Mouse (Mus musculus) embryonic facial prominence, embryonic 12.5 days (tissue): Measurements from ENCODE around the gene Lsamp. TPM values are rescaled to one million over a fixed set of nuclear protein-coding genes. Genes with fewer than 3 reads are reported as not detected.
"Not testable (repeated sequence)": the region's sequence is repeated elsewhere in the genome, so short reads cannot be mapped to it uniquely, and the experiment has no call there.

Experiments used
- ATAC-seq: fragments of 200-750 bp; cut with Nextera tagmentation; 2 replicates; pipeline ENCODE4 v1.8.0; 2017; ENCODE audit not compliant: insufficient number of reproducible peaks, insufficient read depth, low FRiP score, low TSS enrichment
- H3K27ac ChIP-seq: fragments of 300-500 bp; sonication (generic); 2 replicates; pipeline ENCODE4 v1.5.1; 2016; ENCODE audit warnings: mild to moderate bottlenecking
- H3K27me3 ChIP-seq: fragments of 300-500 bp; sonication (generic); 2 replicates; pipeline ENCODE4 v1.6.1; 2016; ENCODE audit warnings: mild to moderate bottlenecking, moderate library complexity
- H3K36me3 ChIP-seq: fragments of 300-500 bp; sonication (generic); 2 replicates; pipeline ENCODE4 v1.6.1; 2016; ENCODE audit warnings: mild to moderate bottlenecking
- H3K4me1 ChIP-seq: fragments of 300-500 bp; sonication (generic); 2 replicates; pipeline ENCODE4 v1.6.1; 2016
- H3K4me2 ChIP-seq: fragments of 300-500 bp; sonication (generic); replicated peaks from 2 replicates; pipeline ENCODE4 v1.6.1; 2016; ENCODE audit warnings: mild to moderate bottlenecking, moderate library complexity
- H3K4me3 ChIP-seq: fragments of 300-500 bp; sonication (generic); 2 replicates; pipeline ENCODE4 v1.5.1; 2016; ENCODE audit warnings: mild to moderate bottlenecking
- H3K9ac ChIP-seq: fragments of 300-500 bp; sonication (generic); 2 replicates; pipeline ENCODE4 v1.6.1; 2016; ENCODE audit warnings: mild to moderate bottlenecking, moderate library complexity
- H3K9me3 ChIP-seq: fragments of 300-500 bp; sonication (generic); 2 replicates; pipeline ENCODE4 v1.6.1; 2016; ENCODE audit warnings: mild to moderate bottlenecking, moderate library complexity
- WGBS: fragments of 180-500 bp; shearing (Covaris S2); methylation state at CpG from one replicate; pipeline ENCODE4 v1.1.7; 2016; 5-methylcytosine and 5-hydroxymethylcytosine counted together
- polyA plus RNA-seq: library from polyadenylated mRNA; unstranded; fragments of >200 nt; fragmentation: Nextera tagmentation; extraction: Ambion mirVana; gene quantifications from 2 replicates; pipeline ENCODE4 v1.2.1, GENCODE M21; 2016

Lsamp gene
- polyA plus RNA-seq, 1 experiment from 2014 or later: 11.5 TPM

- no peak overlapping the region for H3K4me2 ChIP-seq
- H3K4me3 ChIP-seq: no peak overlapping the region
- no peak overlapping the region for H3K9ac ChIP-seq
- WGBS: 72% methylated on average over 1 of the region's 1 CpGs
- no peaks in the 10 kb centered on the region for H3K9me3 ChIP-seq
- H3K4me1 ChIP-seq: no peaks in the 10 kb centered on the region
- H3K27me3 ChIP-seq: no peaks in the 10 kb centered on the region
- ATAC-seq: no peak
- H3K36me3 ChIP-seq: no peaks in the 10 kb centered on the region
- no peak overlapping the region for H3K27ac ChIP-seq
Observed at GRCm38 (mm10) chr16:41996956-41997355, 2012.8 kb downstream of the Lsamp start.

- WGBS: 90% methylated on average over 5 of the region's 5 CpGs
- Histone ChIP-seq H3K9ac (no peak overlapping the region), H3K27me3 (no peaks in the 10 kb centered on the region), H3K4me2 (no peak overlapping the region), H3K4me3 (no peak overlapping the region), H3K4me1 (no peaks in the 10 kb centered on the region), H3K9me3 (no peaks in the 10 kb centered on the region), H3K27ac (no peak overlapping the region), H3K36me3 (no peaks in the 10 kb centered on the region)
- ATAC-seq: no peak
Observed at GRCm38 (mm10) chr16:42002925-42003324, 2018.8 kb downstream of the Lsamp start.

- ATAC-seq, H3K36me3 ChIP-seq, H3K27ac ChIP-seq, H3K4me3 ChIP-seq, H3K9me3 ChIP-seq, H3K9ac ChIP-seq, H3K27me3 ChIP-seq, H3K4me2 ChIP-seq, H3K4me1 ChIP-seq: not testable (repeated sequence)
- WGBS: 93% methylated on average over 11 of the region's 11 CpGs
Observed at GRCm38 (mm10) chr16:42003506-42003905, 2019.3 kb downstream of the Lsamp start.

GRCm38 (mm10) chr16:42004166-42004565 is 2020.0 kb downstream of the Lsamp start:
- WGBS: 55% methylated on average over 1 of the region's 1 CpGs
- no peak for ATAC-seq
- H3K27ac ChIP-seq: no peak overlapping the region

GRCm38 (mm10) chr16:42014937-42015336 is 2030.8 kb downstream of the Lsamp start:
- Histone ChIP-seq H3K27me3 (no peaks in the 10 kb centered on the region), H3K4me2 (no peak overlapping the region), H3K9ac (no peak overlapping the region), H3K36me3 (no peaks in the 10 kb centered on the region), H3K27ac (no peak overlapping the region), H3K4me3 (no peak overlapping the region), H3K4me1 (no peaks in the 10 kb centered on the region), H3K9me3 (no peaks in the 10 kb centered on the region)
- whole genome bisulfite sequencing: 32% methylated on average over 5 of the region's 5 CpGs
- no peak for ATAC-seq

More at GRCm38 (mm10) chr16:42004166-42004565, 2020.0 kb downstream of the Lsamp start:
- Histone ChIP-seq H3K27me3 (no peaks in the 10 kb centered on the region), H3K4me1 (no peaks in the 10 kb centered on the region), H3K4me3 (no peak overlapping the region), H3K4me2 (no peak overlapping the region), H3K36me3 (no peaks in the 10 kb centered on the region), H3K9me3 (no peaks in the 10 kb centered on the region), H3K9ac (no peak overlapping the region)

- Histone ChIP-seq H3K4me3 (no peak overlapping the region), H3K9me3 (no peaks in the 10 kb centered on the region), H3K27ac (no peak overlapping the region), H3K9ac (no peak overlapping the region), H3K4me1 (no peaks in the 10 kb centered on the region), H3K27me3 (no peaks in the 10 kb centered on the region), H3K36me3 (no peaks in the 10 kb centered on the region), H3K4me2 (no peak overlapping the region)
- WGBS: 55% methylated on average over 3 of the region's 3 CpGs
- ATAC-seq: no peak
Observed at GRCm38 (mm10) chr16:42015443-42015842, 2031.3 kb downstream of the Lsamp start.

- no peak overlapping the region for H3K4me3 ChIP-seq
- no peak for ATAC-seq
- no peaks in the 10 kb centered on the region for H3K9me3 ChIP-seq
- H3K4me1 ChIP-seq: no peaks in the 10 kb centered on the region
- H3K9ac ChIP-seq: no peak overlapping the region
- H3K36me3 ChIP-seq: no peaks in the 10 kb centered on the region
- H3K27ac ChIP-seq: no peak overlapping the region
- WGBS: 87% methylated on average over 9 of the region's 9 CpGs
- H3K27me3 ChIP-seq: no peaks in the 10 kb centered on the region
- no peak overlapping the region for H3K4me2 ChIP-seq
Observed at GRCm38 (mm10) chr16:42016791-42017643, 2032.9 kb downstream of the Lsamp start.

- ATAC-seq: no peak
Observed at GRCm38 (mm10) chr16:42022566-42022965, 2038.4 kb downstream of the Lsamp start.

GRCm38 (mm10) chr16:42032030-42032429 is 2047.9 kb downstream of the Lsamp start:
- no peaks in the 10 kb centered on the region for H3K36me3 ChIP-seq
- no peak overlapping the region for H3K4me3 ChIP-seq
- 84% methylated on average over 2 of the region's 2 CpGs for WGBS
- H3K9me3 ChIP-seq: no peaks in the 10 kb centered on the region
- no peak for ATAC-seq
- no peak overlapping the region for H3K9ac ChIP-seq
- H3K27ac ChIP-seq: no peak overlapping the region
- H3K27me3 ChIP-seq: no peaks in the 10 kb centered on the region
- H3K4me1 ChIP-seq: no peaks in the 10 kb centered on the region
- no peak overlapping the region for H3K4me2 ChIP-seq

More at GRCm38 (mm10) chr16:42022566-42022965, 2038.4 kb downstream of the Lsamp start:
- H3K27me3 ChIP-seq: no peaks in the 10 kb centered on the region
- no peak overlapping the region for H3K27ac ChIP-seq
- no peak overlapping the region for H3K4me2 ChIP-seq
- no peaks in the 10 kb centered on the region for H3K4me1 ChIP-seq
- WGBS: 29% methylated on average over 1 of the region's 1 CpGs
- no peaks in the 10 kb centered on the region for H3K9me3 ChIP-seq
- H3K9ac ChIP-seq: no peak overlapping the region
- no peaks in the 10 kb centered on the region for H3K36me3 ChIP-seq
- H3K4me3 ChIP-seq: no peak overlapping the region

- 87% methylated on average over 2 of the region's 2 CpGs for WGBS
- H3K9ac ChIP-seq: no peak overlapping the region
- H3K4me3 ChIP-seq: no peak overlapping the region
- no peak overlapping the region for H3K27ac ChIP-seq
- no peak overlapping the region for H3K4me2 ChIP-seq
- no peaks in the 10 kb centered on the region for H3K9me3 ChIP-seq
- H3K27me3 ChIP-seq: no peaks in the 10 kb centered on the region
- H3K36me3 ChIP-seq: no peaks in the 10 kb centered on the region
- ATAC-seq: no peak
- no peaks in the 10 kb centered on the region for H3K4me1 ChIP-seq
Observed at GRCm38 (mm10) chr16:42033449-42033848, 2049.3 kb downstream of the Lsamp start.

GRCm38 (mm10) chr16:42048138-42048537 is 2064.0 kb downstream of the Lsamp start:
- Histone ChIP-seq H3K27ac (no peak overlapping the region), H3K36me3 (no peaks in the 10 kb centered on the region), H3K27me3 (no peaks in the 10 kb centered on the region), H3K4me2 (no peak overlapping the region), H3K4me1 (no peaks in the 10 kb centered on the region), H3K9me3 (no peaks in the 10 kb centered on the region), H3K9ac (no peak overlapping the region), H3K4me3 (no peak overlapping the region)
- no peak for ATAC-seq

GRCm38 (mm10) chr16:42059927-42060326 is 2075.8 kb downstream of the Lsamp start:
- WGBS: 77% methylated on average over 3 of the region's 3 CpGs
- Histone ChIP-seq H3K27me3 (no peaks in the 10 kb centered on the region), H3K36me3 (no peaks in the 10 kb centered on the region)

More at GRCm38 (mm10) chr16:42059927-42060326, 2075.8 kb downstream of the Lsamp start:
- H3K4me1 ChIP-seq: no peaks in the 10 kb centered on the region
- ATAC-seq: no peak
- no peak overlapping the region for H3K9ac ChIP-seq
- H3K9me3 ChIP-seq: no peaks in the 10 kb centered on the region
- H3K27ac ChIP-seq: no peak overlapping the region
- H3K4me3 ChIP-seq: no peak overlapping the region
- H3K4me2 ChIP-seq: no peak overlapping the region
